Mouse (Mus musculus): ENCODE results near the gene Spaar. TPM values are rescaled to one million over a fixed set of nuclear protein-coding genes. Genes with fewer than 3 reads are reported as not detected.

Gene Spaar
- polyA plus RNA-seq (2016; fragmentation: Nextera tagmentation; extraction: Ambion mirVana): not detected in 2 replicates

DNA sequence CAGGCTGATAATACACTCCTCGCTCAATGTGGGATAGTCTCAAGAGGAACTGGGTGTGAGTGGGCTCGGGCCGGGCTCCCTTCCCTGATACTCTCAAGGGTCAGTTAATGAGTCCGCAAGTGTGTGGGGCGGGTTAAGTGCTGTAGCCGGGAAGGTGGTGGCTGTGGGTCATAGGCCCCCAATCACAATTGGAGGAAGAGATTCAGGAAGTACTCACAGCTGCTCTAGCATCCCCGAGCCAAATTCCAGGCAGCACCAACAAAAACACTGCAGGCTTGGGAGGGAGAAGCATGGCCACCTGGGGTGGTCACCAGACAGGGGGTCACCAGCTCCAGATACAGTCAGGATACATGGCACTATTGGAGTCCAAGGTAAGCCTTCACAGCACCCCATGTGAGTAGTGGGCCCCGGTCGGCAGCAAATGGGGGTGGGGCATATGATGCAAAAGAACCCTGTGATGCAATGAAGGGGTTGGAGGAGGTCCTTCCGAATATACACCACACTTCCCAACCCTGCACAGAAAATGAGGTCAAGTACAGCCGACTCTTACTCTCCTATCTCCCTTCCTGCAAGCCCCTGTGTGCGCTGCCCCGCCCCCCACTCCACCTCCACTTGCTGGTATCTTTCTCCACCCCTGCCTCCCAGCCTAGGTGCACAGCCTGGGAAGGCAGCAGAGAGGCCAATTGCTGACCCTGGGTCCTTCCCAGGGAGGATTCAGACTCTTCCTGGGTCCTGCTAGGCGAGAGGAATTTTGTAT lies at the start of gene Spaar:
Gene Spaar (plus strand): TSS at position 241 of the 757 bp plus-strand sequence.
- Histone ChIP-seq H3K9ac (no peak within 1 kb of the TSS), H3K27ac (no peak within 1 kb of the TSS), H3K27me3 (no peaks in the 10 kb centered on the region), H3K36me3 (no peaks in the 10 kb centered on the region), H3K4me3 (no peak within 1 kb of the TSS), H3K4me2 (replicated peaks) (no peak within 1 kb of the TSS), H3K4me1 (peaks cover 13% of the 10 kb centered on the region; the same call in 1 of the 2 replicates), H3K9me3 (no peaks in the 10 kb centered on the region)
- WGBS: 63% methylated on average over 14 of the region's 14 CpGs
- ATAC-seq (ENCODE audit: insufficient number of reproducible peaks, insufficient read depth, low FRiP score, low TSS enrichment): no peak

DNA sequence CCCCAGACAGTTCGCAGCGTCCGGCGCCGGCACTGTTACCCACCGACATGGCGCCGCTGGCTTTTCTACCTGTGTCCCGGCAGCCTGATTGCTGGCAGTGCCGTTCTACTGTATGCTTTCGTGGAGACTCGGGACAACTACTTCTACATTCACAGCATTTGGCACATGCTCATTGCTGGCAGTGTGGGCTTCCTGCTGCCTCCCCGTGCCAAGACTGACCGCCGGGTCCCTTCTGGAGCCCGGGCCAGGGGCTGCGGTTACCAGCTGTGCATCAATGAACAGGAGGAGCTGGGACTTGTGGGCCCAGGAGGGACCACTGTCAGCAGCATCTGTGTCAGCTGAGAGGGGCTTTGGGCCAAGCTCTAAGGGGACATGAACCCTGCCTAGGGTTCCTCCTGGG lies 39.8 kb upstream of the Spaar start:
- no peak overlapping the region for H3K27ac ChIP-seq
- no peaks in the 10 kb centered on the region for H3K4me1 ChIP-seq
- 91% methylated on average over 17 of the region's 17 CpGs for WGBS
- ATAC-seq (ENCODE audit: insufficient number of reproducible peaks, insufficient read depth, low FRiP score, low TSS enrichment): no peak
- no peaks in the 10 kb centered on the region for H3K9me3 ChIP-seq
- H3K4me2 ChIP-seq (replicated peaks): no peak overlapping the region
- H3K36me3 ChIP-seq: peaks cover 36% of the 10 kb centered on the region
- H3K9ac ChIP-seq: no peak overlapping the region
- H3K4me3 ChIP-seq: no peak overlapping the region
- H3K27me3 ChIP-seq: no peaks in the 10 kb centered on the region

DNA sequence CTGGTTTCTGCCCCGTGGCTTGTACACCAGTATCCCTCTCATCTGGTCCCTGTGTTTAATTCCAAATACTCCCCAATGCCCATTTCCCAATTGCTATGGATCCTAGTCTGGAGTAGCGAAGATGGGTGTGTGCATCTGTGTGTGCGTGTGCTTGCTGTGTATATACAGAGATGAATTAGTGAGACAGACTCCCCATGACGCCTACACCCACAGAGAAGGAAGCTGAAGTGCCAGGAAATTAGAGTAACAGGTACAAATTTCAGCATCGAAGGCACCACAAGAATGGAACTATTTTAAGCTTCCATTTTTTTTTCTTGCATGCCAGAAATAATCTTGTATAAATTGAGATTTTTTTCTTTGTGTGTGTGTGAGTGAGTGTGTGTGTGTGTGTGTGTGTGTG lies 38.8 kb upstream of the Spaar start:
- Histone ChIP-seq H3K9ac (no peak overlapping the region), H3K9me3 (no peaks in the 10 kb centered on the region), H3K4me3 (no peak overlapping the region), H3K27me3 (no peaks in the 10 kb centered on the region), H3K27ac (no peak overlapping the region), H3K4me2 (replicated peaks) (no peak overlapping the region), H3K36me3 (peaks cover 29% of the 10 kb centered on the region), H3K4me1 (no peaks in the 10 kb centered on the region)
- WGBS: 79% methylated on average over 5 of the region's 5 CpGs
- no peak for ATAC-seq (ENCODE audit: insufficient number of reproducible peaks, insufficient read depth, low FRiP score, low TSS enrichment)

DNA sequence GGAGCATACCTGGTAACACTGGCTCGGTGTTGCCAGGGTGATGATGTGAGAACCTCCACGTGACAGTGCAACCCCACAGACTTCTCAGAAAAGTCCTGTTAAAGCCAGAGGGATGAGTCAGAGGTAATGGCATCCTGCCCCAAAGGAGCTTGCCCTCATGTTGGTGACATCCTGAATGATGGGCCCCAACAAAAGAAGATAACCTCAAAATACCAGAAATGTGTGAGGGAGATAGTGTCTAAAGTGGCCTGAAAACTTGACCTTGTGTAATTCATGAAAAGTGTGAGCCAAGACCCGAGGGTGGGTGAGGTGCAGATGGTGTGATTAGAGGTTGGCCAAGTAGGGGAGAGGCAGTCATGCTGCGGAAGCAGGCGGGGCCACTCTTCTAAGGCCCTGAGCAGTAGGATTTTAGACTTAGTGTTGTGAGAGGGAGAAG lies 36.0 kb upstream of the Spaar start:
- no peak overlapping the region for H3K27ac ChIP-seq
- H3K4me1 ChIP-seq: no peaks in the 10 kb centered on the region
- no peak overlapping the region for H3K4me3 ChIP-seq
- H3K36me3 ChIP-seq: peaks cover 19% of the 10 kb centered on the region; the same call in 1 of the 2 replicates
- no peak for ATAC-seq (ENCODE audit: insufficient number of reproducible peaks, insufficient read depth, low FRiP score, low TSS enrichment)
- H3K9me3 ChIP-seq: no peaks in the 10 kb centered on the region
- no peak overlapping the region for H3K4me2 ChIP-seq (replicated peaks)
- H3K9ac ChIP-seq: no peak overlapping the region
- no peaks in the 10 kb centered on the region for H3K27me3 ChIP-seq
- 82% methylated on average over 5 of the region's 5 CpGs for WGBS

DNA sequence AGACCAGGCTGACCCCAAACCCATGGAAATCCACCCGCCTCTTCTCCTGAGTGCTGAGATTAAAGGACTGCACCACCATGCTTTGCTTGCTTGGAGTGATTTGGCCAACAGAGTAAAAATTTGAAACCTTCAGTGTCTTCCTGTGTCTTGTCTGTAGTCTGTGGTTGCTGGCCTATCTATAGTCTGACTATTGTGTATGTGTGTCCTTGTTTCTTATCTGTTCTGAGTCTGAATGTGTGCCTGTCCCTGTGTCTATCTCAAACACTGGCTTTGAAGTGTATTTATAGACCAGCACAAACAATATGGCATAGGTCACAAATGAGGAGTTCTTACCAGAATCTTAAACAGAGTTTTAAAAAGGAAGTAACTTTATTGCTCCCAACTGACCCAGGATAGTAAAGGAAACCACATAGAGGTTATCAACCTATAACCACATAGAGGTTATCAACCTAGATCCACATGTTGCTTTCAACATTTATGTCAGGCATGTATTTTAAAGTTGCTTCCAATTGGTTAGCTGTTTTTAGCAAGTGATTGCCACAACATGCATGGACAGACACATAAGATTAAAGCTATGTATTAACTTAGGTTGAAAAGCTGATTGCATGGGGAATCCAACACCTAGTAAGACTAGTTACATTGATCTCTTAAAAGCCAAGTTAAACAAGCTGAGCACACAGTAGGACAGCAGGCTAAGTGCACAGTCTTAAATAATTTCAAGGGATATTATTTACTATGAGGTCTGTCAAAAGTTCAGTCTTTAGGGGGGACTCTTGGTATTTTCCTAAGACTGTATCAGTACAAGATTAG lies 35.2 kb upstream of the Spaar start:
- H3K27ac ChIP-seq: no peak overlapping the region
- H3K27me3 ChIP-seq: no peaks in the 10 kb centered on the region
- no peak overlapping the region for H3K4me3 ChIP-seq
- no peaks in the 10 kb centered on the region for H3K4me1 ChIP-seq
- 85% methylated on average over 1 of the region's 1 CpGs for whole genome bisulfite sequencing
- peaks cover 11% of the 10 kb centered on the region; the same call in 1 of the 2 replicates for H3K36me3 ChIP-seq
- H3K4me2 ChIP-seq (replicated peaks): no peak overlapping the region
- no peak for ATAC-seq (ENCODE audit: insufficient number of reproducible peaks, insufficient read depth, low FRiP score, low TSS enrichment)
- H3K9me3 ChIP-seq: no peaks in the 10 kb centered on the region
- H3K9ac ChIP-seq: no peak overlapping the region

DNA sequence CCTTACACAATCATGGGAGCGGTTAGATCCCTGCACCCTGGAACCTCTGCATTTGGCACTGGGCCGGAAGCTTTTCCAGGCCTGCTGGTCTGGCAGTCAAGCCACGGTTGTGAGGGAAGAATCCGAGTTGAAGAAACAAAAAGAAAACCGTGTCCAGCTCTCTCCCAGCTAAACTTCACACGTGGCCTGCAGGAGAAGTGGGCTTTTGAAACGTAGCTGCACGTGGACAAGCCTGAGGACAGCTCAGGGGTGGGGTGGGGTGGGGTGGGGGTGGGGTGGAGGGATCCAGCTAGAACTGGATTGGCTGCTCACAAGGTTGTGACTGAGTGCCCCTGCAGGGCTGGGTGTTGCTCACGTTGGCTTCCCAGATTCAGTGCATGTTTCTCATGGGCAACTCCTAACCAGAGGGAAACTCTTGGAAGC lies 34.6 kb upstream of the Spaar start:
- Histone ChIP-seq H3K36me3 (0 out of 2 replicates have a peak, but pooled peaks cover 5% of the 10 kb centered on the region), H3K27ac (no peak overlapping the region), H3K9me3 (no peaks in the 10 kb centered on the region), H3K27me3 (no peaks in the 10 kb centered on the region), H3K4me3 (no peak overlapping the region), H3K4me1 (no peaks in the 10 kb centered on the region), H3K4me2 (replicated peaks) (no peak overlapping the region), H3K9ac (no peak overlapping the region)
- 30% methylated on average over 9 of the region's 9 CpGs for WGBS
- no peak for ATAC-seq (ENCODE audit: insufficient number of reproducible peaks, insufficient read depth, low FRiP score, low TSS enrichment)

DNA sequence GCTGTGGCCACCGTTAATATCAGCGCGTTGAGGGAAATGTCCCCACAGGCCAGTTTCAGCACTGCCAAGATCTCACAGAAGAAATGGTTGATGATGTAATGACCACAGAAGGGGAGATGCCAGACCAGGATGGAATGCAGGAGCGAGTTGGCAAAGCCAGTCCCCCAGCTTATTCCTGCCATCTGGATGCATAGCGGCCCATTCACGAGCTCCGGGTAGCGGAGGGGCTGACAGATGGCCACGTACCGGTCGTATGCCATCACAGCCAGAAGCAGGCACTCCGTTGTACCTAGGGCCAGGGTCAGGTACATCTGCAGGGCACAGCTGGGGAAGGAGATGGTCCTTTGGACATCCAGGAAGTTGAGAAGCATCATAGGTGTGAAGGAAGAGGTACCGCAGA lies 33.3 kb upstream of the Spaar start:
- 95% methylated on average over 13 of the region's 13 CpGs for WGBS

DNA sequence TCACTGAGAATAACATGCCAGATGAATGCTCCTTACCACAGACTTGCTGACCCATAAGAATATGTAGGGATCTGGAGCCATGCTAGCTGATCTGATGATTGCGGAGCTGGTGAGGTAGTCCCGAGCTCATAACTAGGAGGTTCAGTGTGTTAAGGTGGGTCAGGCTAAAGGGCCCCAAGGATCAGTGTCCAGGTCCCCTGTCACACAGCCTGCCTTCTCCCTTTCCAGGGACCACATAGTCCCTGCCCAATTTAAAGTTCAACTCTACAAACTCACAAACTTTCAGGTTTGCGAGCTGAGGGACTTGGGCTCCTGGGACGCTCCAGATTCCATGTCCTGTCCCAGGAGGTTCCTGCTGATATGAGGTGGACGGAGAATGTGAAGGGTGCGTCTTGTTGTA lies 29.1 kb upstream of the Spaar start, which contains the start of gene Olfr70:
Gene Olfr70 (minus strand): TSS at position 101 of the 400 bp plus-strand sequence.
- Histone ChIP-seq H3K9ac (no peak within 1 kb of the TSS), H3K9me3 (no peaks in the 10 kb centered on the region), H3K4me3 (no peak within 1 kb of the TSS), H3K27ac (no peak within 1 kb of the TSS), H3K4me1 (no peaks in the 10 kb centered on the region), H3K27me3 (no peaks in the 10 kb centered on the region), H3K4me2 (replicated peaks) (no peak within 1 kb of the TSS), H3K36me3 (no peaks in the 10 kb centered on the region)
- no peak for ATAC-seq (ENCODE audit: insufficient number of reproducible peaks, insufficient read depth, low FRiP score, low TSS enrichment)
- 82% methylated on average over 6 of the region's 6 CpGs for WGBS

More for the DNA sequence above, 33.3 kb upstream of the Spaar start:
- H3K27me3 ChIP-seq: no peaks in the 10 kb centered on the region
- no peak overlapping the region for H3K4me3 ChIP-seq
- H3K27ac ChIP-seq: no peak overlapping the region
- no peak overlapping the region for H3K4me2 ChIP-seq (replicated peaks)
- no peak overlapping the region for H3K9ac ChIP-seq
- no peak for ATAC-seq (ENCODE audit: insufficient number of reproducible peaks, insufficient read depth, low FRiP score, low TSS enrichment)
- H3K4me1 ChIP-seq: no peaks in the 10 kb centered on the region
- no peaks in the 10 kb centered on the region for H3K9me3 ChIP-seq
- H3K36me3 ChIP-seq: no peaks in the 10 kb centered on the region

DNA sequence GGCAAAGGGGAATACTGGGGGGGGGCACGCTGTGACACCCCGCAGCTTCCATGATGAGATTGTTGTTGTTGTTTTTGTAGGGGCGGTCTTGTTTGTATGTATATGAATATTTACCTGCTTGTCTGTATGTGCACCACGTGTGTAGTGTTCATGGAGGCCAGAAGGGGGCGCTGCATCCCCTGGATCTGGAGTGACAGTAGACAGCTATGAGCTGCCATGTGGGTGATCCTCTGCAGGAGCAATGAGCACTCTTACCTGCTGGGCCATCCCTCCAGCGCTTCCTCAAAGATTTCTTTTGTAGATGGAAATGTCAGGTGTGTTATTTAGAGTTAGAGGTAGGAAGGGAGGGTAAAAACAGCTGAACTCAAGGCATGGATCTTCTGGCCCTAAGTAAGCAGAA lies 26.4 kb upstream of the Spaar start:
- Histone ChIP-seq H3K4me3 (no peak overlapping the region), H3K4me1 (no peaks in the 10 kb centered on the region), H3K27ac (no peak overlapping the region), H3K27me3 (no peaks in the 10 kb centered on the region), H3K4me2 (replicated peaks) (no peak overlapping the region), H3K9ac (no peak overlapping the region), H3K9me3 (no peaks in the 10 kb centered on the region), H3K36me3 (no peaks in the 10 kb centered on the region)
- no peak for ATAC-seq (ENCODE audit: insufficient number of reproducible peaks, insufficient read depth, low FRiP score, low TSS enrichment)
- 74% methylated on average over 6 of the region's 6 CpGs for WGBS

DNA sequence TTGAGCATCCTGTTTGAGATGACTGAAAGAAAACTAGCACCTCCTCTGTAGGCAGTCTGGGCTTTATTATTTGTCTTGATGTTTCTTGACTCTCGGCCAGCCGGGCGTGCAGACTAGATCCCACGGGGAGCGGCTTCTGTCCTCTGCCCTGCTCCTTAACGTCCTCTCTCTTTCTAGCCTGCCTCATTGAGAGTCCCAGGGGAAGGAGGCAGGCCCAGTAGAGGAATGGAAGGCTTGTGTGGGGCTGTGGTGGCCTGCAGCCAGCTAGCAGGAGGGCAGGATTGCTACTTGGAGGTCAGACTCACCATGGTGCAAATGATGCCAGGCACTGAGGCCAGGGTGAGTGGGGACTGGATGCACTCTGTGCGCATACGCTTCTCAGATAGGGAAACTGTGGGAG lies 26.0 kb upstream of the Spaar start:
- Histone ChIP-seq H3K4me1 (no peaks in the 10 kb centered on the region), H3K9me3 (no peaks in the 10 kb centered on the region), H3K4me3 (no peak overlapping the region), H3K4me2 (replicated peaks) (no peak overlapping the region), H3K9ac (no peak overlapping the region), H3K27ac (no peak overlapping the region), H3K36me3 (no peaks in the 10 kb centered on the region), H3K27me3 (no peaks in the 10 kb centered on the region)
- ATAC-seq (ENCODE audit: insufficient number of reproducible peaks, insufficient read depth, low FRiP score, low TSS enrichment): no peak
- 82% methylated on average over 8 of the region's 8 CpGs for WGBS

DNA sequence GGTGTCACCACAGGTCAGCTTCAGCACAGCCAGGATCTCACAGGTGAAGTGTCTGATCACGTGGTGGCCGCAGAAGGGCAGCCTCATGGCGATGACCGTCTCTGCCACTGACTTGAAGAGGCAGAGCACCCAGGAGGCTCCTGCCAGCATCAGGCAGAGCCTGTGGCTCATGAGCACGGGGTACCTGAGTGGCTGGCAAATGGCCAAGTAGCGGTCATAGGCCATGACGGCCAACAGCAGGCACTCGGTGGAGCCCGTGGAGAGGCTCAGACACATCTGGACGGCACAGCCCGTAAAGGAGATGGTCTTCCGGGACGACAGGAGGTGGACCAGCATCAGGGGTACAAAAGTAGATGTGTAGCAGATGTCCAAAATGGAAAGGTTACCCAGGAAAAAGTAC lies 23.8 kb upstream of the Spaar start:
- WGBS: 84% methylated on average over 13 of the region's 13 CpGs
- no peak overlapping the region for H3K4me2 ChIP-seq (replicated peaks)
- H3K9ac ChIP-seq: no peak overlapping the region
- ATAC-seq (ENCODE audit: insufficient number of reproducible peaks, insufficient read depth, low FRiP score, low TSS enrichment): no peak
- no peaks in the 10 kb centered on the region for H3K9me3 ChIP-seq
- H3K27me3 ChIP-seq: no peaks in the 10 kb centered on the region
- H3K4me1 ChIP-seq: no peaks in the 10 kb centered on the region
- H3K27ac ChIP-seq: no peak overlapping the region
- H3K36me3 ChIP-seq: no peaks in the 10 kb centered on the region
- H3K4me3 ChIP-seq: no peak overlapping the region

DNA sequence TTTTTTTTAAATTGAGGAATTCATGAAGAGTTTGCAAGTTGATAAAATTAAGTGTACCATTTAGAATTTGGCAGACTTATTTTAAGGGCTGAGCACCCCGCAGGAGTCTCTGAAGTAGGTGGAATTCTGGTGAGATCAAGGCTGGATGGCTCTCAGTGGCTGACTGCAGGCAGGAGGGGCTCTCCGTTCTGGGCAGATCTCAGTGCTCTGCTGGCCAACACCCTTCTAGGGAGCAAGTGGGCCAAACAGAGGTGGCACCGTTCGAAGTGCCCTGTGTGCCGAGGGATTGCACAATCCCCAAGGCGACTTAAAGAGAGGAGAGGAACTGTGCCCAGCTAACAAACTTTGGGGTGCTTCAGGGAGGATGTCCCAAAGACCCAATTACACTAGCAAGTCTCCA lies 20.0 kb upstream of the Spaar start, which contains the start of gene Olfr71:
Gene Olfr71 (minus strand): TSS at position 387 of the 400 bp plus-strand sequence.
- H3K4me3 ChIP-seq: no peak within 1 kb of the TSS
- no peak for ATAC-seq (ENCODE audit: insufficient number of reproducible peaks, insufficient read depth, low FRiP score, low TSS enrichment)
- 74% methylated on average over 6 of the region's 6 CpGs for WGBS
- H3K4me1 ChIP-seq: no peaks in the 10 kb centered on the region
- no peak within 1 kb of the TSS for H3K4me2 ChIP-seq (replicated peaks)
- H3K9me3 ChIP-seq: no peaks in the 10 kb centered on the region
- no peaks in the 10 kb centered on the region for H3K36me3 ChIP-seq
- no peak within 1 kb of the TSS for H3K27ac ChIP-seq
- no peaks in the 10 kb centered on the region for H3K27me3 ChIP-seq
- H3K9ac ChIP-seq: no peak within 1 kb of the TSS

All from embryonic facial prominence, embryonic 12.5 days (tissue).